Mouse (Mus musculus) midbrain, embryonic 14.5 days (tissue): ENCODE measurements at regions not wholly inside any gene's neighbourhood (a gene's known extent, or its start where the extent isn't known, plus 50 kb on each side); places are given as distances from the start of the nearest gene placed in this dataset.

Experiments
- ATAC-seq: fragments of 200-750 bp; cut with Nextera tagmentation; 2 replicates; pipeline ENCODE4 v1.8.0; 2017; ENCODE audit warnings: moderate number of reproducible peaks, moderate library complexity; ENCODE audit not compliant: low FRiP score, low TSS enrichment
- DNase-seq: peaks from one replicate; pipeline ENCODE4 v3.0.0-alpha.2; 2015
- H3K27ac ChIP-seq: fragments of 300-500 bp; sonication (generic); replicated peaks from 2 replicates; pipeline ENCODE4 v1.5.1; 2014; ENCODE audit warnings: mild to moderate bottlenecking, low read depth, low read length, moderate library complexity
- H3K27me3 ChIP-seq: fragments of 300-500 bp; sonication (generic); 2 replicates; pipeline ENCODE4 v1.6.1; 2014; ENCODE audit warnings: low read length, control low read depth, mixed read lengths; ENCODE audit not compliant: control insufficient read depth, insufficient read depth
- H3K36me3 ChIP-seq: fragments of 300-500 bp; sonication (generic); 2 replicates; pipeline ENCODE4 v1.6.1; 2014; ENCODE audit warnings: low read length, control low read depth; ENCODE audit not compliant: control insufficient read depth, insufficient read depth
- H3K4me1 ChIP-seq: fragments of 300-500 bp; sonication (generic); 2 replicates; pipeline ENCODE4 v1.6.1; 2014; ENCODE audit warnings: mild to moderate bottlenecking, antibody characterized with exemption, low read length, control low read depth; ENCODE audit not compliant: control insufficient read depth, insufficient read depth
- H3K4me2 ChIP-seq: fragments of 300-500 bp; sonication (generic); 2 replicates; pipeline ENCODE4 v1.6.1; 2014; ENCODE audit warnings: mild to moderate bottlenecking, low read length, moderate library complexity
- H3K4me3 ChIP-seq: fragments of 300-500 bp; sonication (generic); replicated peaks from 2 replicates; pipeline ENCODE4 v1.5.1; 2014; ENCODE audit warnings: low read depth, low read length
- H3K9ac ChIP-seq: fragments of 300-500 bp; sonication (generic); replicated peaks from 2 replicates; pipeline ENCODE4 v1.6.1; 2014; ENCODE audit warnings: mild to moderate bottlenecking, low read length, moderate library complexity
- H3K9me3 ChIP-seq: fragments of 300-500 bp; sonication (generic); 2 replicates; pipeline ENCODE4 v1.6.1; 2016; ENCODE audit warnings: low read length, control low read depth, mixed read lengths; ENCODE audit not compliant: control insufficient read depth
- WGBS: fragments of 180-500 bp; shearing (Covaris S2); extraction: QIAGEN DNeasy Blood & Tissue Kit; methylation state at CpG from one replicate; pipeline ENCODE4 v1.1.7; 2014; 5-methylcytosine and 5-hydroxymethylcytosine counted together

- Histone ChIP-seq H3K27ac (no peak overlapping the region), H3K4me2 (no peak overlapping the region), H3K9ac (no peak overlapping the region), H3K4me3 (no peak overlapping the region), H3K9me3 (no peaks in the 10 kb centered on the region), H3K27me3 (no peaks in the 10 kb centered on the region), H3K36me3 (no peaks in the 10 kb centered on the region), H3K4me1 (no peaks in the 10 kb centered on the region)
- WGBS: 53% methylated on average over 1 of the region's 1 CpGs
- DNase-seq (peak; percentile 79), ATAC-seq (peak; percentile 69; the same call in 1 of the 2 replicates)
Measured at GRCm38 (mm10) chr6:75281506-75282194, 1215.9 kb downstream of the Gm9008 start.

- DNase-seq: peak; percentile 1
- no peak; the same call in 1 of the 2 replicates for ATAC-seq
- WGBS: 82% methylated on average over 3 of the region's 3 CpGs
- H3K36me3 ChIP-seq: no peaks in the 10 kb centered on the region
- H3K4me3 ChIP-seq: no peak overlapping the region
- no peak overlapping the region for H3K27ac ChIP-seq
- no peak overlapping the region for H3K9ac ChIP-seq
- H3K27me3 ChIP-seq: no peaks in the 10 kb centered on the region
- H3K4me2 ChIP-seq: no peak overlapping the region
- H3K9me3 ChIP-seq: no peaks in the 10 kb centered on the region
- H3K4me1 ChIP-seq: no peaks in the 10 kb centered on the region
Measured at GRCm38 (mm10) chr6:75254076-75254414, 1243.5 kb downstream of the Gm9008 start.

GRCm38 (mm10) chr6:75253357-75254075 lies 1244.1 kb downstream of the Gm9008 start:
- 51% methylated on average over 4 of the region's 4 CpGs for WGBS
- H3K27ac ChIP-seq: no peak overlapping the region

GRCm38 (mm10) chr6:75215515-75215914 lies 1282.1 kb downstream of the Gm9008 start:
- Histone ChIP-seq H3K27ac (no peak overlapping the region), H3K4me2 (no peak overlapping the region), H3K27me3 (no peaks in the 10 kb centered on the region), H3K9me3 (no peaks in the 10 kb centered on the region), H3K36me3 (no peaks in the 10 kb centered on the region), H3K4me3 (no peak overlapping the region), H3K4me1 (no peaks in the 10 kb centered on the region), H3K9ac (no peak overlapping the region)
- DNase-seq (no peak), ATAC-seq (no peak)
- 86% methylated on average over 2 of the region's 2 CpGs for WGBS

More at GRCm38 (mm10) chr6:75253357-75254075, 1244.1 kb downstream of the Gm9008 start:
- Histone ChIP-seq H3K4me2 (no peak overlapping the region), H3K9me3 (no peaks in the 10 kb centered on the region), H3K9ac (no peak overlapping the region), H3K4me1 (no peaks in the 10 kb centered on the region), H3K27me3 (no peaks in the 10 kb centered on the region), H3K36me3 (no peaks in the 10 kb centered on the region), H3K4me3 (no peak overlapping the region)
- ATAC-seq: peak; percentile 31; the same call in 1 of the 2 replicates
- DNase-seq: peak; percentile 76

GRCm38 (mm10) chr6:75212721-75213475 lies 1284.7 kb downstream of the Gm9008 start:
- no peaks in the 10 kb centered on the region for H3K36me3 ChIP-seq
- no peak overlapping the region for H3K9ac ChIP-seq
- no peaks in the 10 kb centered on the region for H3K4me1 ChIP-seq
- no peaks in the 10 kb centered on the region for H3K9me3 ChIP-seq
- WGBS: 70% methylated on average over 3 of the region's 3 CpGs
- ATAC-seq (no peak), DNase-seq (no peak)
- no peak overlapping the region for H3K27ac ChIP-seq
- H3K4me2 ChIP-seq: no peak overlapping the region
- H3K27me3 ChIP-seq: no peaks in the 10 kb centered on the region
- H3K4me3 ChIP-seq: no peak overlapping the region
